Mouse (Mus musculus) liver, embryonic 11.5 days (tissue): ENCODE results near the gene Fgfr2. TPM values are rescaled to one million over a fixed set of nuclear protein-coding genes. Genes with fewer than 3 reads are reported as not detected.

ENCODE experiments used
- ATAC-seq: fragments of 200-750 bp; cut with Nextera tagmentation; replicated peaks from 2 replicates; pipeline ENCODE4 v1.8.0; 2017; ENCODE audit warnings: moderate number of reproducible peaks, mild to moderate bottlenecking, moderate TSS enrichment, moderate library complexity; ENCODE audit not compliant: low FRiP score
- DNase-seq: peaks from one replicate; pipeline ENCODE4 v3.0.0-alpha.2; 2017; ENCODE audit warnings: low spot score
- H3K27ac ChIP-seq: fragments of 300-500 bp; sonication (generic); 2 replicates; pipeline ENCODE4 v1.5.1; 2014; ENCODE audit warnings: mild to moderate bottlenecking, low read depth, low read length, control low read depth
- H3K27me3 ChIP-seq: fragments of 300-500 bp; sonication (generic); replicated peaks from 2 replicates; pipeline ENCODE4 v1.6.1; 2014; ENCODE audit warnings: low read length, mixed read lengths; ENCODE audit not compliant: control insufficient read depth, insufficient read depth
- H3K36me3 ChIP-seq: fragments of 300-500 bp; sonication (generic); 2 replicates; pipeline ENCODE4 v1.6.1; 2014; ENCODE audit warnings: mild to moderate bottlenecking, low read length, moderate library complexity, mixed read lengths; ENCODE audit not compliant: control insufficient read depth, insufficient read depth
- H3K4me1 ChIP-seq: fragments of 300-500 bp; sonication (generic); replicated peaks from 2 replicates; pipeline ENCODE4 v1.6.1; 2014; ENCODE audit warnings: low read length, mixed read lengths; ENCODE audit not compliant: control insufficient read depth, insufficient read depth
- H3K4me2 ChIP-seq: fragments of 300-500 bp; sonication (generic); 2 replicates; pipeline ENCODE4 v1.6.1; 2014; ENCODE audit warnings: mild to moderate bottlenecking, control low read depth, moderate library complexity
- H3K4me3 ChIP-seq: fragments of 300-500 bp; sonication (generic); 2 replicates; pipeline ENCODE4 v1.5.1; 2014; ENCODE audit warnings: low read depth, low read length, control low read depth
- H3K9ac ChIP-seq: fragments of 300-500 bp; sonication (generic); 2 replicates; pipeline ENCODE4 v1.6.1; 2014; ENCODE audit warnings: low read depth, low read length, control low read depth
- H3K9me3 ChIP-seq: fragments of 300-500 bp; sonication (generic); 2 replicates; pipeline ENCODE4 v1.6.1; 2016; ENCODE audit warnings: low read length, inconsistent platforms, mixed read lengths; ENCODE audit not compliant: control insufficient read depth
- WGBS: fragments of 180-500 bp; shearing (Covaris S2); extraction: QIAGEN DNeasy Blood & Tissue Kit; methylation state at CpG from one replicate; pipeline ENCODE4 v1.1.7; 2014; 5-methylcytosine and 5-hydroxymethylcytosine counted together
- polyA plus RNA-seq: library from polyadenylated mRNA; unstranded; fragments of >200 nt; fragmentation: Nextera tagmentation; extraction: Ambion mirVana; gene quantifications from 2 replicates; pipeline ENCODE4 v1.2.1, GENCODE M21; 2014

Gene Fgfr2
- polyA plus RNA-seq, 1 experiment from 2014 or later: 32.6 TPM

- WGBS: 52% methylated on average over 8 of the region's 8 CpGs
Measured at GRCm38 (mm10) chr7:130590845-130591437, 2532.2 kb downstream of the Fgfr2 start.

GRCm38 (mm10) chr7:130590081-130590828 lies 2532.9 kb downstream of the Fgfr2 start:
- H3K36me3 ChIP-seq: no peaks in the 10 kb centered on the region
- no peak overlapping the region for H3K27ac ChIP-seq
- no peaks in the 10 kb centered on the region for H3K4me1 ChIP-seq
- no peak overlapping the region for H3K4me3 ChIP-seq
- no peak overlapping the region for H3K9ac ChIP-seq
- H3K4me2 ChIP-seq: no peak overlapping the region
- no peak for ATAC-seq
- WGBS: 71% methylated on average over 13 of the region's 13 CpGs
- no peaks in the 10 kb centered on the region for H3K9me3 ChIP-seq
- no peak for DNase-seq
- H3K27me3 ChIP-seq: no peaks in the 10 kb centered on the region

More at GRCm38 (mm10) chr7:130590845-130591437, 2532.2 kb downstream of the Fgfr2 start:
- Histone ChIP-seq H3K36me3 (no peaks in the 10 kb centered on the region), H3K4me3 (no peak overlapping the region), H3K9ac (no peak overlapping the region), H3K27me3 (no peaks in the 10 kb centered on the region), H3K4me2 (no peak overlapping the region), H3K4me1 (no peaks in the 10 kb centered on the region), H3K27ac (no peak overlapping the region), H3K9me3 (no peaks in the 10 kb centered on the region)
- DNase-seq: no peak
- ATAC-seq: no peak

- H3K27me3 ChIP-seq: no peaks in the 10 kb centered on the region
- DNase-seq (no peak), ATAC-seq (no peak)
- H3K4me3 ChIP-seq: no peak overlapping the region
- H3K9ac ChIP-seq: no peak overlapping the region
- no peak overlapping the region for H3K27ac ChIP-seq
- no peaks in the 10 kb centered on the region for H3K9me3 ChIP-seq
- no peaks in the 10 kb centered on the region for H3K36me3 ChIP-seq
- H3K4me1 ChIP-seq: no peaks in the 10 kb centered on the region
- 72% methylated on average over 2 of the region's 2 CpGs for WGBS
- no peak overlapping the region for H3K4me2 ChIP-seq
Measured at GRCm38 (mm10) chr7:130586521-130587072, 2536.6 kb downstream of the Fgfr2 start.

- no peak for DNase-seq
- WGBS: 85% methylated on average over 5 of the region's 5 CpGs
Measured at GRCm38 (mm10) chr7:130578607-130579006, 2544.5 kb downstream of the Fgfr2 start.

GRCm38 (mm10) chr7:130578066-130578465 lies 2545.1 kb downstream of the Fgfr2 start:
- no peak overlapping the region for H3K4me2 ChIP-seq
- no peak for ATAC-seq
- 83% methylated on average over 2 of the region's 2 CpGs for WGBS

More at GRCm38 (mm10) chr7:130578607-130579006, 2544.5 kb downstream of the Fgfr2 start:
- Histone ChIP-seq H3K4me3 (no peak overlapping the region), H3K27ac (no peak overlapping the region), H3K9ac (no peak overlapping the region), H3K4me1 (no peaks in the 10 kb centered on the region), H3K4me2 (no peak overlapping the region), H3K9me3 (no peaks in the 10 kb centered on the region), H3K36me3 (no peaks in the 10 kb centered on the region), H3K27me3 (no peaks in the 10 kb centered on the region)
- ATAC-seq: no peak

DNA sequence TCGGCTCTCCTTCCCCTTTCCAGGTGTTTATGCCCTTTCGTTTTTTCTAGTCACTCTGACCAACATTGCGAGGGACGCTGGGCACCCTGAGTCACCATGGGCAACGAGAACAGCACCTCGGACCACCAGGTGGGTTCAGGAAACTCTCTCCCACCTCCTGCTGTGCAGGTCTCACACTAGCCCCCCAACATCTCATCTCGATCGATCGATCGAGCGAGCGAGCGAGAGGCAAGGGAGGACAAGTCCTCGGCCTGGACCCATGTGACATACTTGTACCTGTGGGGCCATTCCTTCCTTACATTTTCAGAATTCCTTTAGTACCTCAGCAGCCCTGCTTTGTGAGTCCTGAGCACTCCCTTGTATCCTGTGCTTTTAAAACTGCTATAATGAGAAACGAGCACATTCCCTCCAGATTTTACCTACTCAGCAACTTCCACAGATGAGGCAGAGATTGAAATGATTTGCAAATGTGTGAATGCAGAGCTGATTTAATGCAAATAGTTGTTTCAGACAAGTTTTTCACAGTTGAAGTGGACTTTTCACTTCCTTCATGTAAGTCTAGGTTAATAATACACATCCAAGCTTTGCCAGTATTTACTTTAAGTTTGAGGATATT lies 2545.7 kb downstream of the Fgfr2 start, which contains the start of gene Tacc2:
Tacc2 (plus strand) TSS at position 51 of the 616 bp plus-strand sequence.
- H3K4me2 ChIP-seq: peak within 1 kb of the TSS; percentile 47
- peak within 1 kb of the TSS; percentile 14; the same call in 1 of the 2 replicates for H3K4me3 ChIP-seq
- H3K27me3 ChIP-seq: no peaks in the 10 kb centered on the region
- H3K9me3 ChIP-seq: no peaks in the 10 kb centered on the region
- no peak within 1 kb of the TSS for H3K27ac ChIP-seq
- ATAC-seq (no peak), DNase-seq (no peak)
- H3K4me1 ChIP-seq: no peaks in the 10 kb centered on the region
- no peak within 1 kb of the TSS for H3K9ac ChIP-seq
- H3K36me3 ChIP-seq: no peaks in the 10 kb centered on the region
- 30% methylated on average over 15 of the region's 15 CpGs for WGBS

More at GRCm38 (mm10) chr7:130578066-130578465, 2545.1 kb downstream of the Fgfr2 start:
- no peak overlapping the region for H3K9ac ChIP-seq
- H3K27ac ChIP-seq: no peak overlapping the region
- H3K9me3 ChIP-seq: no peaks in the 10 kb centered on the region
- H3K4me3 ChIP-seq: no peak overlapping the region
- no peaks in the 10 kb centered on the region for H3K27me3 ChIP-seq
- no peaks in the 10 kb centered on the region for H3K4me1 ChIP-seq
- H3K36me3 ChIP-seq: no peaks in the 10 kb centered on the region
- no peak for DNase-seq

DNA sequence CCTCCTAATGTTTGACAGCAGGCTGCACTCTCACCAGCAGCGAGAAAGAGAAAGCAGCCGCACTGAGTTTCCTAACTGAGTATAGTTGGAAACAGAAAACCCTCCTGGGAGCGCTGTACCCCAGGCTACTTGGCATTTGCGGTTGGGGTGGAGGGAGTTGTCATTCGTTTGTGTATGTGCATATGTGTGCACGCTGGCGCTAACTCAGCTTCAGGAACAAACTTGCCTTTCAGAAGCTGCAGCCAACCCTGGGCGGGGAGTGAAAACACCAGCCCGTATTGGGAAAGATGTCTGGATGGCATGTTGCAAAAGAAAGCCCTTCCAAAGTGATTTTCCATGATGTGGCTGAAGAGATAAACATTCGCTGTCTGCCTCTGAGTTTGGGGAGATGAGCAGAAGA lies 2546.2 kb downstream of the Fgfr2 start:
- H3K9ac ChIP-seq: no peak overlapping the region
- no peak for DNase-seq

DNA sequence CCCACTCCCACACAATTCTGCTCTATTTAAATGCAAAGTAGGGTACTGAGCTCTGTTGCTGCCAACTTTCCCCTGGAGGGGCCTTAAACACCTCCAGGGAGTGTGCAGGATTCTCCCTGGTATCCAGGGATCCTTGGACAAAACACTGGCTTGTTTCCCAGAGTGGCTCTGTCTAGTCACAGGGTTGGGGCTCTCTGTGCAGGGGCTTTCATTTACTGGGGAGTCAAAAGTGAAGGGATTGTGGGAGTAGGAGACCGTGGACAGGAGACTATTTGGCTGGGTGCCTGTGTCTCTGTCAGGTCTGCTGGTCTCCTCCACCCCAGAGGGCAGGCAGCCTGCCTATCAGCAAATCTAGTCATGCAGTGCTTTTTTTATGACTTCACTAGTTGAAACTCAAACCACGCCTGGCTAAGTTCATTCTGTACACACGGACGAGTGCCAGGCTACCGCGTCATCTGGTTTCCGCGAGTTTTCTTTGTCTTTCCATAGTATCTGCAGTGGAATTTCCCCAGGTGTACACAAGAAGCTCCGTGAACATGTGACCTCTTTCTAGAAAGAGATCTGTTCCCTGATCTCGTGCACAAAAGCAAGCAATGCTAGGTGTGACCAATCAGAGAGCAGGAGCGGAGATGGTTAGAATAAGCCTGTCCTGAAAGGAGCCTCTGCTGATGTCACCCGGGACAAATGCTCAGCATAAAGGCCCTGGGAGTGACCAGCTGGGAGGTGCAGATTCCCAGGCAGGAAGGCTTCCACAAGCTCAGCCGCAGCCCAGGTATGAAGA lies 2548.7 kb downstream of the Fgfr2 start:
- H3K4me2 ChIP-seq: no peak overlapping the region
- no peaks in the 10 kb centered on the region for H3K9me3 ChIP-seq
- H3K27me3 ChIP-seq: no peaks in the 10 kb centered on the region
- H3K9ac ChIP-seq: no peak overlapping the region
- no peak; the same call in 1 of the 2 replicates for ATAC-seq
- H3K27ac ChIP-seq: no peak overlapping the region
- no peak for DNase-seq
- 64% methylated on average over 13 of the region's 13 CpGs for WGBS
- no peak overlapping the region for H3K4me3 ChIP-seq
- no peaks in the 10 kb centered on the region for H3K36me3 ChIP-seq
- H3K4me1 ChIP-seq: no peaks in the 10 kb centered on the region

More for the DNA sequence above, 2546.2 kb downstream of the Fgfr2 start:
- ATAC-seq: no peak
- H3K9me3 ChIP-seq: no peaks in the 10 kb centered on the region
- 20% methylated on average over 10 of the region's 10 CpGs for WGBS
- no peak overlapping the region for H3K27ac ChIP-seq
- no peaks in the 10 kb centered on the region for H3K4me1 ChIP-seq
- H3K27me3 ChIP-seq: no peaks in the 10 kb centered on the region
- peak overlapping the region; percentile 47 for H3K4me2 ChIP-seq
- H3K36me3 ChIP-seq: no peaks in the 10 kb centered on the region
- peak overlapping the region; percentile 14; the same call in 1 of the 2 replicates for H3K4me3 ChIP-seq
